Mouse (Mus musculus): ENCODE data around the gene Ugt1a5. TPM values are rescaled to one million over a fixed set of nuclear protein-coding genes. Genes with fewer than 3 reads are reported as not detected.

Ugt1a5 gene
- polyA plus RNA-seq, 1 experiment from 2014 or later, result not detected

DNA sequence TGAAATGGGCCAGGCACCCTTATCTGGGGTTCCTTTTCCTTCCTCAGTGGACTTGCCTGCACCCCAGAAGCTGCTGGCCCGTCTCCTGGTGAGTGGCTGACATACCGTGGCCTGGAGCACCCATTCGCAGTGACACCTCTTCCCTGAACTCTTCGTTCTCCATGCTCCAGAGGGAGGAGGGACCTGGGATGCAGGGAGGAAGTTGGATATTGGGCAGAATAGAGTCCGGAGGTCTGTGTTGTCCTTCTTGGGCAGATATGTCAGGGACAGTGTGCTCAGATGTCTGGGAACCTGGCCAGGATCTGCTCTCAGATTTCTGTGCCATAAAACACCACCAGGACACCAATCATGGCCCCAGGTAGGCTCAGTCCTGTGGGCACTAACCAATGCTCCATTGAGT, 74.3 kb downstream of the Ugt1a5 start:
- Histone ChIP-seq H3K9me3 (replicated peaks) (peaks cover 85% of the 10 kb centered on the region), H3K27me3 (ENCODE audit: low read depth, poor library complexity, severe bottlenecking) (no peaks in the 10 kb centered on the region), H3K36me3 (no peaks in the 10 kb centered on the region), H3K27ac (no peak overlapping the region), H3K4me3 (no peak overlapping the region), H3K4me1 (no peaks in the 10 kb centered on the region)
- WGBS, result 77% methylated on average over 5 of the region's 5 CpGs
- DNase-seq (ENCODE audit: low spot score), result no peak

DNA sequence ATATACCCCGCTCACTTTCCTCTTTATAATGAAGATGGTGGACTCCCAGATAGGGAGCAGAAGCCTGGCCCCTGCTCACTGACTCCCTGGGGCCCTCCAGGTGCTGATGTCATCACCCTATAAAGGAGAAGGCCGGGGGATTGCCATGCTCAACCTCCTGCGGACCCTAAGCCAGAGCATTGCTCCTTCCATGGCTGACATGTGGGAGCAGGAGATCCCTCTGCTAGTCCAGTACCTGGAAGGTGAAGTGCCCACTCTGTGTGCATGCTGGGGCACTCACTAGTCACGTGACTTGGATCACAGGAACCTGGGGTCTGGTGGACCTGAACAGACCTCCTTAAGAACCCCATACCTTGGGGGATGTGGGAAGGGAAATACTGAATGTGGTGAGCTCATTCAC, 74.8 kb downstream of the Ugt1a5 start:
- Histone ChIP-seq H3K4me1 (no peaks in the 10 kb centered on the region), H3K36me3 (no peaks in the 10 kb centered on the region), H3K27me3 (ENCODE audit: low read depth, poor library complexity, severe bottlenecking) (no peaks in the 10 kb centered on the region), H3K9me3 (replicated peaks) (peaks cover 84% of the 10 kb centered on the region), H3K27ac (no peak overlapping the region), H3K4me3 (no peak overlapping the region)
- 82% methylated on average over 4 of the region's 4 CpGs for WGBS
- DNase-seq (ENCODE audit: low spot score), result no peak

DNA sequence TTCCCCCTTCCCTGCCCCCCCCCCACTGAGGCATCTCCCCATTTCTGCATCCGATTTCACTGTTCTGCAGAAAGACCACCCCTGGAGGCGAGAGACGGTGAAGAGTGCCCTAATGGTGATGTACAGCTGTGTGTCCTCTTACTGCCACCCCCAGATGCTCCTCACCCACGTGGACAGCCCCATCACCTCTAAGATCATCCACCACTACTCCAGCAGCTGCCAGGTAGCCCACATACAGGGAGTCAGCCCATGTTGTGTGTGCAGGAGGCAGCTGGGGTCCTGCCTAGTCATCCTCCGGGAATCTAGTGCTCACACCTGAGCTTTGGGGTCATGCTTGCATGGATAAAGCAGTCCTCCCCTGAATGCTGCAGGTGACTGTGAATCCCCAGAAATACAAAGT, 78.0 kb downstream of the Ugt1a5 start:
- H3K4me1 ChIP-seq, result no peaks in the 10 kb centered on the region
- WGBS, result 69% methylated on average over 5 of the region's 5 CpGs
- H3K9me3 ChIP-seq (replicated peaks), result peaks cover 81% of the 10 kb centered on the region
- H3K27ac ChIP-seq, result no peak overlapping the region
- H3K27me3 ChIP-seq (ENCODE audit: low read depth, poor library complexity, severe bottlenecking), result no peaks in the 10 kb centered on the region
- no peak for DNase-seq (ENCODE audit: low spot score)
- no peak overlapping the region for H3K4me3 ChIP-seq
- no peaks in the 10 kb centered on the region for H3K36me3 ChIP-seq

DNA sequence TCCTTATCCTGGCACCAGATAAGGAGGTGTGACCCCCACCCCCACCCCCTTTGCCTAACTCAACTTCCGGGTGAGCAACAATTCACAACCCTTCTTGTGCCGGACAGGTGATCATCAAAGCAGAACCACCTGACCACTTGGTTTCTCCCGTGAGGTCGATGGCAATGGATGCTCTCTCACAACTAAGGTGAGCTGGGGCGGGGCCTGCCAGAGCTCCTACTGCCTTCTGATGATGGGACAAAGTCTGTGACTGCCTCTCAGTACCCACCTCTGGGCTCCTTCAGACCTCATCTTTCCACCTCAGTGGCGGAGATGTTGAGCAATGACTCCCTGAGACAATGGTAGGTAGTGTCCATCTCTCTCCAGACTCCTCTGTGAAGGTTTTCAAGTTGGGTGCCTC, 80.1 kb downstream of the Ugt1a5 start:
- 78% methylated on average over 6 of the region's 6 CpGs for WGBS
- Histone ChIP-seq H3K9me3 (replicated peaks) (peaks cover 82% of the 10 kb centered on the region), H3K4me3 (no peak overlapping the region), H3K27me3 (ENCODE audit: low read depth, poor library complexity, severe bottlenecking) (no peaks in the 10 kb centered on the region), H3K36me3 (no peaks in the 10 kb centered on the region), H3K4me1 (no peaks in the 10 kb centered on the region), H3K27ac (no peak overlapping the region)
- no peak for DNase-seq (ENCODE audit: low spot score)

DNA sequence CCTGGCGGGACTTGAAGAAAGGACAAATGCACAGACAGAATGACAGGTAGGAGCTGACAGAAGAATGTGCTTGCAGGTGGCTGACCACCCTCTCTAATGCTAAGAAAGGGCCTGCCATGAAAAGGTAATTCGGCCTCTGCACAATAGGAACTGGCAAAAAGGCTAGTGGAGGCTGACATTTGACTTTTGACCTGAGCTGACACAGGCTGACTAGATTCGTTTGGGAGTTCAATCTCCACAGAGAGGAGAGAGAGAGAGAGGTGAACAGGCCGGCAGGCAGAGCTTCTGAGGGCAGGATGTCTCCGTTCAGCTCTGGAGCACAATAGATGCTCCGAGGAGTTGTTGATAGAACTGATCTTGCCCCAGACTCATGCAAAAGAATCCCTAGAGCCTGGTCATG, 80.6 kb downstream of the Ugt1a5 start:
- no peak overlapping the region for H3K4me3 ChIP-seq
- peaks cover 81% of the 10 kb centered on the region for H3K9me3 ChIP-seq (replicated peaks)
- no peaks in the 10 kb centered on the region for H3K27me3 ChIP-seq (ENCODE audit: low read depth, poor library complexity, severe bottlenecking)
- no peak overlapping the region for H3K27ac ChIP-seq
- 55% methylated on average over 6 of the region's 6 CpGs for WGBS
- no peaks in the 10 kb centered on the region for H3K36me3 ChIP-seq
- H3K4me1 ChIP-seq, result no peaks in the 10 kb centered on the region
- DNase-seq (ENCODE audit: low spot score), result no peak

DNA sequence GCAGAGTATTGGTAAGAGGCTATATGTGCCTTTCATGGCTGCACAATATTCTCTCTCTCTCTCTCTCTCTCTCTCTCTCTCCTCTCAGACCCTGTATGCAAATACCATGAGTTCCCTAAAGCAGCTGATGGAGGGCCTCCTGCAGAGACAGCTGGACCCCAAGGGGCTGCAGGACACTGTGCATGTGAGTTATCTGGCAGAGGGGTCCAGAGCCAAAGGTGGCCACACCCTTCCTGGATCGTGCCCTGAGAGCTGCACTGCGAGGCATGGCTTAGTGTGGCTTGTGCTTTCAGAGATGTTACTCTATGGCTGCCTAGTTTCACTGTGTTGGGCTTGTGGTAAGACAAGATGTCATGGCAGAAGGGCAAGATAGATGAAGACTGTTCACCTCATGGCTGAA, 81.8 kb downstream of the Ugt1a5 start:
- Histone ChIP-seq H3K4me1 (no peaks in the 10 kb centered on the region), H3K27ac (no peak overlapping the region), H3K4me3 (no peak overlapping the region), H3K27me3 (ENCODE audit: low read depth, poor library complexity, severe bottlenecking) (no peaks in the 10 kb centered on the region), H3K36me3 (no peaks in the 10 kb centered on the region), H3K9me3 (replicated peaks) (peaks cover 78% of the 10 kb centered on the region)
- WGBS, result 44% methylated on average over 2 of the region's 2 CpGs
- DNase-seq (ENCODE audit: low spot score), result no peak

DNA sequence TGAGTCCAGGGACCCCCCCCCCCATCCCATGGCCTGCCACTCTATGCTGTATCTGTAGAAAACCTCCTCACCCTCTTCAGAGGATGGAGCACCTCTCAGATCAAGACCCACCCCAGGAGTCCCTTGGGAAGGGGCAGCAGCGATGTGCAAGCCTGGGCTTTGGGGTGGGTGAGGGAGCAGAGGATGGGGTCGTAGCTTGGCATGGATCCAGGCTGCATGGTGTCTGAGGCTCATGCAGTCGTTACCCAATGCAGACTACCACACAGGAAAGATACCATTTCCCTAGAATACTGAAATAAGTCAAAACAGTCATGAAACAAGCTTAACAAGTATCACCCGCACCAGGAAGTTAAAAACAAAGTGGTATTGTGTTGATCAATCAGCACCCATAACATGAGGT, 82.8 kb downstream of the Ugt1a5 start:
- WGBS, result 76% methylated on average over 4 of the region's 4 CpGs
- no peak overlapping the region for H3K4me3 ChIP-seq
- no peaks in the 10 kb centered on the region for H3K4me1 ChIP-seq
- peaks cover 81% of the 10 kb centered on the region for H3K9me3 ChIP-seq (replicated peaks)
- no peaks in the 10 kb centered on the region for H3K27me3 ChIP-seq (ENCODE audit: low read depth, poor library complexity, severe bottlenecking)
- H3K36me3 ChIP-seq, result no peaks in the 10 kb centered on the region
- no peak for DNase-seq (ENCODE audit: low spot score)
- no peak overlapping the region for H3K27ac ChIP-seq

DNA sequence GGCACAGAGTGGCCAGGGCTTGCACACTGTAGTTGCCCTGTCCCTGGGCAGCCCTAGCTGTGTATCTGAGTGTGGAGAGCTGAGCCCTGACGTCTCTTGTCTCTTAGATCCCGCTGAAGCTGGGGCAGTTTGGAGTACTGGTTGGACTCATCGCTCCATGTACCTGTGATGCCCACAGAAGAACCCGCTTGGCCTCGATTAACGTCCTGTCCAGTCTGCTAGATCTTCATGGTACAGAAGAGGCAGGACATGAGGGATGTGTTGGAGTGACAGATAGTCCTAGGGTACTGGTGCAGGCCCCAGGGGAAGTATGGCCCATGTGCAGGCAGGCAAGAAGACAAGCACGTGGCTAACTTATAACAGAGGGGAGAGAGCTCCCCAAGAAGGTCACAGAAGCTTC, 83.8 kb downstream of the Ugt1a5 start:
- H3K9me3 ChIP-seq (replicated peaks), result peaks cover 81% of the 10 kb centered on the region
- H3K27me3 ChIP-seq (ENCODE audit: low read depth, poor library complexity, severe bottlenecking), result no peaks in the 10 kb centered on the region
- DNase-seq (ENCODE audit: low spot score), result no peak
- H3K4me1 ChIP-seq, result no peaks in the 10 kb centered on the region
- 83% methylated on average over 7 of the region's 7 CpGs for WGBS
- no peak overlapping the region for H3K4me3 ChIP-seq
- no peaks in the 10 kb centered on the region for H3K36me3 ChIP-seq
- H3K27ac ChIP-seq, result no peak overlapping the region

DNA sequence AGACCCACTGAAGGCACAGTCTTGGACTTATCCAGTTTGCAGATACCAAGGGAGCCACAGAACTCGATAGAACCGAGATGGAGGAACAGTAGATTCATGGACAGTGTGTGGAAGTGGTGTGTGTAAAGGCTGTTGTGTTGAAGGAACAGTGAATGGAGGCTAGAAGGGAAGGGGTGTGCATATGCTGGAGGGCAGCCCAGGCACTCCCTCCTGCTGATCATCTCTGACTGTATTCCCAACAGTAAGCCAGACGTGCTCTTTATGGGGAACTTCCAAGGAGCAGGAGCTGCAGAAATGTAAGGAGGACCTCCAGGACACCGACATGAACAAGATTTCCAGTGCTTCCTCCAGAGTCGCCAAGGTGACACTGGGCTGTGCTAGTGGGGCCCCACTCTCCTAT, 84.2 kb downstream of the Ugt1a5 start:
- DNase-seq (ENCODE audit: low spot score), result no peak
- Histone ChIP-seq H3K4me1 (no peaks in the 10 kb centered on the region), H3K27ac (no peak overlapping the region), H3K27me3 (ENCODE audit: low read depth, poor library complexity, severe bottlenecking) (no peaks in the 10 kb centered on the region), H3K4me3 (no peak overlapping the region), H3K9me3 (replicated peaks) (peaks cover 81% of the 10 kb centered on the region), H3K36me3 (no peaks in the 10 kb centered on the region)
- WGBS, result 84% methylated on average over 5 of the region's 5 CpGs

DNA sequence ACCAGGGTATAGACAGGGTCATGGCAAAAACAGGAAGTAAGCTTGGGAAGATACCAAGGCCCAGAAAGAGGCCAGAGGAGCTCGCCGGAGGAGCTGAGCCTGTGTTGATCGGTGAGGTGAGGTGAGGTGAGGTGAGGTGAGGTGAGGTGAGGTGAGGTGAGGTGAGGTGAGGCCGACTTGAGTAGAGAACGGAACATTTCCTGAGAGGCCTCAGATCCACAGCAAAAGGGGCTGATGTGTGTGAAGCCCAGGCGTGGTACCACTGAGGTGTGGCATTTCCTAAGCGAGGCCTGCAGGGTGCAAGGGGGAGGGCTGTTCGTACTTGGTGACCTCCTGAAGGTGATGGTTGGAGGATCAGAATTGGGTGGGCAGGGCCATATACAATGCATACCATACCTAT, 87.3 kb downstream of the Ugt1a5 start:
- Histone ChIP-seq H3K4me3 (no peak overlapping the region), H3K27me3 (ENCODE audit: low read depth, poor library complexity, severe bottlenecking) (no peaks in the 10 kb centered on the region), H3K36me3 (no peaks in the 10 kb centered on the region), H3K27ac (no peak overlapping the region), H3K9me3 (replicated peaks) (peaks cover 88% of the 10 kb centered on the region), H3K4me1 (no peaks in the 10 kb centered on the region)
- WGBS, result 74% methylated on average over 8 of the region's 8 CpGs
- DNase-seq (ENCODE audit: low spot score), result no peak

DNA sequence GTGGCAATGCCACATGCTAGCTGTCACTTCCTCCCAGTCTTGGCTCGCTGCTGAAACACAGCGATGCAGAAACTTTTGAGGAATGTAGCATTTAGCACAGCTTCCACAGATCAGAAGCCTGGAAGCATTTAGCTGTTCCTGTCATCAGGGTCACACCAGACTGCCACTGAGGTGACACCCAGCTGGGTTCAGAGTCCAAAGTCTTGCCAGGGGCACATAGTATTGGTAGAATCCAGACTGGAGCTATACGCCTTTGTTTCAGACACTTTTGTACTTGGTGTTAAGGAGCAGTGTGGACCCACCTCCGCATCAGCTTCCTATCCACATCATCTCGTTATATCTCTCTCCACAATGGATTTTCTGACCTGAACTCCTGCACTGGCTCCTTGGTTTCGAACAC, 87.7 kb downstream of the Ugt1a5 start:
- no peak overlapping the region for H3K27ac ChIP-seq
- H3K36me3 ChIP-seq, result no peaks in the 10 kb centered on the region
- H3K27me3 ChIP-seq (ENCODE audit: low read depth, poor library complexity, severe bottlenecking), result no peaks in the 10 kb centered on the region
- H3K4me3 ChIP-seq, result no peak overlapping the region
- no peak for DNase-seq (ENCODE audit: low spot score)
- peaks cover 88% of the 10 kb centered on the region for H3K9me3 ChIP-seq (replicated peaks)
- no peaks in the 10 kb centered on the region for H3K4me1 ChIP-seq
- WGBS, result 78% methylated on average over 6 of the region's 6 CpGs

DNA sequence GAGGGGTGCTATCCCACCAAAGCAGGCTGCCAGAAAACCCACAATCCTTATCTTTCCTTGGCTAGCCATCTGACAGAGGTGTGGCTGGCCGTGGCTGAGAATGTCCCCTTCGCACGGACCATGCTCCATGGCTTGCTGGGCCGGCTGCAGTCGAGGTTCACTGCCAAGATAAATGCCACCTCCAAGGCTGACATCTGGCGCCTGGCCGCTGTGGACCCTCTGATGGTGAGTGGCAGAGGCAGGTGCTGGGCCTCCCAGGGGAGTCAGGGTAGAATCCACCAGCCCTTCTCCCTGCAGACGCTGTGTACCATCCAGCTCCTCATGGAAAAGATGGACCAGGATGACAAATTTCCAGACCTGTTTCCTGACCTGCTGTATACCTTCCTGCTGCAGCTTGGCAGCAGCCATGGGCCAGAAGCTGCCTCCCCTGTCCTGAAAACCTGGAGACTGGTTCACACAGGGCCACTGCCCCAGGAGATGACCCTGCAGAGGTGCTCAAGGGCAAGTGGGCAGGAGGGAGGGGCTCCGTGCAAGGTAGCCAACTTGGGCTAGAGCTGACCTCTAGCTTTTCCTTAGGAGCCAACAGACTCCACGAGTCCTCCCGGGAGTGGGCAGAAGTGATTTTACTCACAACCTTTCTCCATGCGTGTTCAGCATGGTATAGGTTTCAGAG, 89.1 kb downstream of the Ugt1a5 start:
- Histone ChIP-seq H3K4me3 (no peak overlapping the region), H3K9me3 (replicated peaks) (peaks cover 83% of the 10 kb centered on the region), H3K27me3 (ENCODE audit: low read depth, poor library complexity, severe bottlenecking) (no peaks in the 10 kb centered on the region), H3K4me1 (no peaks in the 10 kb centered on the region), H3K27ac (no peak overlapping the region), H3K36me3 (peaks cover 6% of the 10 kb centered on the region)
- no peak for DNase-seq (ENCODE audit: low spot score)
- WGBS, result 91% methylated on average over 12 of the region's 12 CpGs

DNA sequence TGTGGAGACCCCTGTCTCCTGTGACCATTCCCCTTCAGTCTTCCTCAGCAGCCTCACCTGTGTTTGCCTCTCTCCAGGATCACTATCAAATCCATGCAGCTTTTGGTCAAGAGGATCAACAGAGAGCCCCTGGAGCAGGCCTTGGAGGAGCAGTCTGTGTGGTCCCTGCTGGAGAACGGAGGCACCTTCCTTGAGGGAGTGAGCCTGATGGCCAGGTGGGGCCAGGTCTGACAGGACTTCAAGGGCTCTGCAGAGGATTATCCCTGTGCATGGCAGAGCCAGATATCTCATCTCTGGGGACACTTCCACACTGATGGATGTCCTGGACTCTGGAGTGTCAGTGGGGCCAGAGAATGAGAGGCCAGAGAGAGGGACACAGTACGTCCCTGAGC, 89.7 kb downstream of the Ugt1a5 start:
- WGBS, result 54% methylated on average over 2 of the region's 2 CpGs

More for the DNA sequence above, 89.7 kb downstream of the Ugt1a5 start:
- H3K4me1 ChIP-seq, result no peaks in the 10 kb centered on the region
- no peak overlapping the region for H3K4me3 ChIP-seq
- H3K27ac ChIP-seq, result no peak overlapping the region
- no peak for DNase-seq (ENCODE audit: low spot score)
- peaks cover 79% of the 10 kb centered on the region for H3K9me3 ChIP-seq (replicated peaks)
- peaks cover 11% of the 10 kb centered on the region for H3K36me3 ChIP-seq
- H3K27me3 ChIP-seq (ENCODE audit: low read depth, poor library complexity, severe bottlenecking), result no peaks in the 10 kb centered on the region
